Mouse (Mus musculus): Measurements from ENCODE around the gene Ppp4c.

DNA sequence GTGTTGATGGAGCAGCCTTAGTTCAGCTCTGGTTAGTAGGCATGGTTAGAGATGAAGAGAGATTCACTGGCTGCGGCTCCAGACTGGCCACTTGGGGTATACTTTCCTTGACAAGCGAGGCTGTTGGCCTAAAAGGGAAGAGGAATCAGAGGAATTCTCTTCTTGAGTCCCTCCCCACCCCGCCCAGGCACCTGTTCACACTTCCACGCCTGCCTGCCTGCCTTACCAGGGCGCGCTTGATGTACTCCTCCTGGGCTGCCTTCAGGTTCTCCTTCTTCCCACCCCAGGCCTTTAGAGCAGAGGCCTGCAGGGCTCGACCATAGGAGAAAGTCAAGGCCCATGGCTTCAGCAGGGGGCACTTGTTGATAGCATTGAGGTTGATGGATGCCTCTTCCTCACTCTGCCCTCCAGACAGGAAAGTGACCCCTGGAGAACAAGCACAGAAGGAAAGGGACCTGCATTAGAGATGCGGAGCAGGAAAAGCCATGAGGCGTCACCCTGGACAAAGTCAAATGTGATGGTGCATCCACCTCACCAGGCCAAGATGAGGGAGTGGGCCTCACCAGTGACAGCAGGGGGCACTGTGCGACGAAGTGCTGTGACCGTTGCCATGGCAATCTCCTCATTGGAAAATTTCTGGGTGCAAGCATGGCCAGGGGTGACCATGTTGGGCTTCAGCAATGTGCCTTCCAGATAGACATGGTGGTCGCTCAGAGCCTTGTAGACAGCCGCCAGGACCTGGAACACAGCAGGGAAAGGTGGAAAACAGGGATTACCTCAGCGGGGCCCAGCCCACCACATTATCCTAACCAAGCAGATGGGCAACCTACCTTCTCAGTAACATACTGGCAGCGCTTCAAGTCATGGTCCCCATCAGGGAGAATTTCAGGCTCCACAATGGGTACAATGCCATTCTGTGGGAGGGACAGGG lies 3.4 kb upstream of the Ppp4c start:
- TF ChIP-seq CTCF (IDR thresholded peaks at IDR 0.05; ENCODE audit: borderline replicate concordance, control insufficient read depth, extremely low read depth, insufficient read depth, low read length, poor library complexity) (no peak), POLR2A (IDR thresholded peaks at IDR 0.05; ENCODE audit: control insufficient read depth, extremely low read depth, insufficient read depth, low read length, poor library complexity) (no peak)

Data from thymus, adult 2 months (tissue).